Mouse (Mus musculus): ENCODE measurements around the gene Galnt2.

DNA sequence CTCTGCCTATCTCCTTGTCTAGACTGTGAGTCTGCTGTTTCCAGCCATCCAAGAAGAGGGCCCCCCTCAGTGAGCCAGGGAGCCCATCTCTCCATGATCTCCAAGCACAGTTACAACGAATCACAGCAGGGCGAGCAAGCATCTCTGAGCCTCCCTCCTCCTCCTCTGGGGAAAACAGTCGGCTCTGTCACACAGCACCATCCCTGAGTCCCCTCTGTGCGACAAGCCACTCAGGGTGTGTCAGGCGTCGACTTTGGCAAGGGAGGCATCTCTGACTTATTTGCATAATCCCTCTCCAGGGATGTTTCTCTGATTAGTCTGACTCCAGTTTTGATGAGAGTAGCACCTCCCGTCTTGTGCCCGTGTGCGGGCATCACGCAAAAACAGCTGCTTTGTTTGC is 151.0 kb downstream of the Galnt2 start:
- TF ChIP-seq EP300 (IDR thresholded peaks at IDR 0.05; ENCODE audit: low read depth): no peak
- no peak for TF ChIP-seq CTCF (IDR thresholded peaks at IDR 0.05; ENCODE audit: low read depth)

Data from liver, postnatal 0 days (tissue).